Mouse (Mus musculus): ENCODE measurements around the gene Rab3gap2. TPM values are rescaled to one million over a fixed set of nuclear protein-coding genes. Genes with fewer than 3 reads are reported as not detected.

The Rab3gap2 gene
- polyA plus RNA-seq (2015; fragmentation: Nextera tagmentation; extraction: Ambion mirVana) = 14.1 and 15.1 TPM in 2 replicates

DNA sequence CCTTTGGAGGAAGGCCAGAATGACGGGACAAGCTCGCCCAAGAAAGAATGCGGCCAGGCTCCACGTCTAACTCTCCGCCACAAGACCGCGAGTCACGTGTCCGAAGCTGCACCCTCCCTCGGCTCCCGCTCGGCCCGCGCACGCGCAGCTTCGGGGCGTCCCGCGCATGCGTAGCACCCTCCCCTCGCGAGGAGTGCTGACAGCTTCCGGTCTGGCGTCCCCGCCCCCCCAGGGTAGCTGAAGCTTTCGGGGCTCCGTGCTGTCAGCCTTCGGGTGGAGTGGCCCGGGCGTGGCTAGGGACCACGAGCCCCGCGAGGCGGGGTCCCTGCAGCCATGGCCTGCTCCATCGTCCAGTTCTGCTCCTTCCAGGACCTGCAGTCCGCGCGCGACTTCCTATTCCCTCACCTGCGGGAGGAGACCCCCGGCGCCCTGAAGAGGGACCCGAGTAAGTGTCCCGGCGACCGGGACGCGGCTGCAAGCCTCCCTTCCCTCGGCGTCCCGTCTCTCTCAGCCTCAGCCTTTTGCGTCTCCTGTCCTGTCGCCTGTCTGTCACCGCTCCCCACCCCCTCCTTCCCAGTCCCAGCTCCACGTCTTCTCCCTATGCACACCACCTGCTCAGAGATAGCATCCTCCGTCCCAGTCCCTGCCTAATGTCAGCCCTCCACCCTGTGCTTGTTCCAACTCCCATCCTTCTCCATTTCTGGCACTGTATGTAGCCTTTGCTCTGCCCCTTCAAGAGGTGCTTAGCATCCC lies at the start of gene Rab3gap2:
Rab3gap2 (plus strand) TSS at position 209 of the 753 bp plus-strand sequence.

DNA sequence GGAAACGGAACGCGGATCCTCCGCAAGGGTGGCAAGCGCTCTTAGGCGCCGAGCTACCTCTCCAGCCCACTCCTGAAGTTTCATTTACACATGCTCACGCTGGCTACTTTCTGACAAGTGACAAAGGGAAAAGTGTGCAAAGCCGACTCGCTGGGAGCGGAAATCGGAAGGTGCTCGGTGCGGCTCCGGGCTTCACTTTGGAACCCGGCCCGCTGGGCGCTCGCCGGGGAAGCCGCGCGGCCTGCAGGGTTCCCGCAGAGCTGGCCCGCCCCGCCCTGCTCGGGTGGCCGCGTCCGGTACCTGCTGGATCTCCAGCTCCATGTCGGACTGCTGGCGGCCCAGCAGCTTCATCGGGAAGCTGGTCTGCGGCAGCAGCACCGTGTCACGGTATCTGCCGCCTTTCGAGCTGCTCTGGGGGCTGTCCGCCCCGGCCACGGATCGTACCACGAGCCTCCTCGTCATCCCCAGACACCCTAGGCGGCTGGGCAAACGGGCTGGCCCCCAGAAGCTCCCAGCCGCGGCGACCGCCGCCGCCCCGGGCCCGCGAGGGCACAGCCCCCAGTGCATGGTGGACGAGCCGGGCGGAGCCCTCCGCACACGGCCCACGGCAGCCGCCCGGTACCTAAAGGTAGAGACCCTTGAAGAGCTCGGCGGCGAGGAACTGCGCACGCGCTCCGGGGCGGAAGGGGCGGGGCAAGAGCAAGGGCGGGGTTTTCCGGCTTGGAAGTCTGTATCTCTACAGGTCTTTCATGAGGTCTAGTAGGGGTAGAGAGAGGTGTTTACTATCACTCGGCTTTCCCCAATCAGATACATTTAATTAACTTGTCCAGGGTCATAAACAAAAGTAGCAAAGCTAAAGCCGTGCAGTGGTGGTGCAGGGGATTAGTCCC lies 125.0 kb downstream of the Rab3gap2 start, which contains the start of gene Iars2:
Iars2 (minus strand) TSS at position 676 of the 890 bp plus-strand sequence.

DNA sequence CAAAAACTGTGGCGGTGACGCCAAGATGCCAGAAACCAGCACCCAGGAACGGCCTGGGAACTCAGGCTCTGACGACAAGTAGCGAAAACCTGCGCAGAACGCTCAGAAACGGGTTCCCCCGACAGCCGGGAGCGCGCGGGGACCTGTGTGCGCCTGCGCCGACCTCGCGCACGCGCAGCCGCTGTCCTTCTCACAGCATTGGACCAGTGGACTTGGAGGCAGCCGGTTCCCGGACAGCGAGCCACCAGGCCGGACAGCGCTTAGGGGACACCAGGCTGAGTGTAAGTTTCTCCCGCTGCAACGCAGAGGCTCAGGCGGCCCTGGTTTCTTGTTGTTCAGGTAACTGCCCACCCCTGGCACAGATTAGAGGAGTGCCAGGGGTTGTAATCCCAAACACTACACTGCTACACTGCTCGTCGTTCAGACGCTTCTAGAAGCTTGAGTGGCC lies 128.1 kb downstream of the Rab3gap2 start, which contains the start of gene Bpnt1:
Bpnt1 (plus strand) TSS at position 167 of the 448 bp plus-strand sequence.

MicroRNAs encoded within 50 kb of the gene (microRNA counts, 519-probe panel; counts per million panel counts)
- microRNA mmu-miR-194 (1,860 counts per million, percentile 64 among the panel's probes with 10 or more counts), microRNA mmu-miR-664 (296 counts per million, percentile 58 among the panel's probes with 10 or more counts)

Small RNA genes lying within 50 kb of the gene (microRNA-seq; reads per million reads assigned to microRNA genes)
- gene Mir194-1 (0.21 to 0.81 reads per million in 2 experiments), gene Mir215 (1.1 to 2.5 reads per million in 2 experiments), gene Mir664 (15.1 to 17.0 reads per million in 2 experiments)

Other genes with a start within 250 kb of the Rab3gap2 start
- gene Mark1, start 204.5 kb upstream of the Rab3gap2 start, polyA plus RNA-seq (2015; fragmentation: Nextera tagmentation; extraction: Ambion mirVana) = 1.4 and 1.8 TPM in 2 replicates
- 27.0 and 29.1 TPM in 2 replicates for gene Iars2, start 125.3 kb downstream of the Rab3gap2 start, polyA plus RNA-seq (2015; fragmentation: Nextera tagmentation; extraction: Ambion mirVana)
- 24.1 and 30.1 TPM in 2 replicates for gene Bpnt1, start 128.0 kb downstream of the Rab3gap2 start, polyA plus RNA-seq (2015; fragmentation: Nextera tagmentation; extraction: Ambion mirVana)
- 95.3 and 97.8 TPM in 2 replicates for gene Eprs, start 158.9 kb downstream of the Rab3gap2 start, polyA plus RNA-seq (2015; fragmentation: Nextera tagmentation; extraction: Ambion mirVana)